Mouse (Mus musculus) forebrain, embryonic 15.5 days (tissue): Measurements from ENCODE around the gene Gm11985. TPM values are rescaled to one million over a fixed set of nuclear protein-coding genes. Genes with fewer than 3 reads are reported as not detected.

Experiments used
- ATAC-seq: fragments of 200-750 bp; cut with Nextera tagmentation; replicated peaks from 2 replicates; pipeline ENCODE4 v1.8.0; 2017; ENCODE audit warnings: mild to moderate bottlenecking, moderate TSS enrichment, moderate library complexity
- H3K27ac ChIP-seq: fragments of 300-500 bp; sonication (generic); replicated peaks from 2 replicates; pipeline ENCODE4 v1.5.1; 2015; ENCODE audit warnings: mild to moderate bottlenecking, inconsistent platforms
- H3K27me3 ChIP-seq: fragments of 300-500 bp; sonication (generic); 2 replicates; pipeline ENCODE4 v1.6.1; 2015; ENCODE audit warnings: inconsistent platforms
- H3K36me3 ChIP-seq: fragments of 300-500 bp; sonication (generic); 2 replicates; pipeline ENCODE4 v1.6.1; 2015; ENCODE audit warnings: mild to moderate bottlenecking, inconsistent platforms
- H3K4me1 ChIP-seq: fragments of 300-500 bp; sonication (generic); 2 replicates; pipeline ENCODE4 v1.6.1; 2015; ENCODE audit warnings: inconsistent platforms
- H3K4me2 ChIP-seq: fragments of 300-500 bp; sonication (generic); replicated peaks from 2 replicates; pipeline ENCODE4 v1.6.1; 2015; ENCODE audit warnings: mild to moderate bottlenecking, inconsistent platforms
- H3K4me3 ChIP-seq: fragments of 300-500 bp; sonication (generic); 2 replicates; pipeline ENCODE4 v1.5.1; 2015; ENCODE audit warnings: mild to moderate bottlenecking, inconsistent platforms
- H3K9ac ChIP-seq: fragments of 300-500 bp; sonication (generic); replicated peaks from 2 replicates; pipeline ENCODE4 v1.6.1; 2015; ENCODE audit warnings: mild to moderate bottlenecking, inconsistent platforms
- H3K9me3 ChIP-seq: fragments of 300-500 bp; sonication (generic); 2 replicates; pipeline ENCODE4 v1.6.1; 2016; ENCODE audit warnings: inconsistent platforms
- WGBS: fragments of 180-500 bp; shearing (Covaris S2); methylation state at CpG from one replicate; pipeline ENCODE4 v1.1.7; 2015; ENCODE audit warnings: mixed read lengths; 5-methylcytosine and 5-hydroxymethylcytosine counted together
- polyA plus RNA-seq: library from polyadenylated mRNA; unstranded; fragments of >200 nt; fragmentation: Nextera tagmentation; extraction: Ambion mirVana; gene quantifications from 2 replicates; pipeline ENCODE4 v1.2.1, GENCODE M21; 2015

Gm11985 gene
- polyA plus RNA-seq, 1 experiment from 2014 or later: not detected

- Histone ChIP-seq H3K9me3 (no peaks in the 10 kb centered on the region), H3K27ac (no peak overlapping the region), H3K27me3 (no peaks in the 10 kb centered on the region), H3K36me3 (no peaks in the 10 kb centered on the region), H3K4me1 (no peaks in the 10 kb centered on the region), H3K9ac (no peak overlapping the region), H3K4me2 (no peak overlapping the region), H3K4me3 (no peak overlapping the region)
- ATAC-seq: no peak
- WGBS: 92% methylated on average over 7 of the region's 7 CpGs
Measured at GRCm38 (mm10) chr11:7147945-7148344, 40.4 kb downstream of the Gm11985 start.

- WGBS: 95% methylated on average over 8 of the region's 8 CpGs
- no peak overlapping the region for H3K27ac ChIP-seq
- H3K4me3 ChIP-seq: no peak overlapping the region
- ATAC-seq: no peak
- H3K4me1 ChIP-seq: no peaks in the 10 kb centered on the region
- H3K36me3 ChIP-seq: no peaks in the 10 kb centered on the region
- no peaks in the 10 kb centered on the region for H3K27me3 ChIP-seq
- H3K9ac ChIP-seq: no peak overlapping the region
- no peaks in the 10 kb centered on the region for H3K9me3 ChIP-seq
- H3K4me2 ChIP-seq: no peak overlapping the region
Measured at GRCm38 (mm10) chr11:7147536-7147935, 40.8 kb downstream of the Gm11985 start.

- Histone ChIP-seq H3K27ac (no peak overlapping the region), H3K27me3 (no peaks in the 10 kb centered on the region), H3K4me2 (no peak overlapping the region), H3K36me3 (no peaks in the 10 kb centered on the region), H3K9ac (no peak overlapping the region), H3K9me3 (no peaks in the 10 kb centered on the region), H3K4me1 (no peaks in the 10 kb centered on the region), H3K4me3 (no peak overlapping the region)
- ATAC-seq: no peak
- 84% methylated on average over 4 of the region's 4 CpGs for WGBS
Measured at GRCm38 (mm10) chr11:7145221-7145620, 43.1 kb downstream of the Gm11985 start.

GRCm38 (mm10) chr11:7144369-7144768 is 44.0 kb downstream of the Gm11985 start:
- no peak overlapping the region for H3K9ac ChIP-seq
- 91% methylated on average over 11 of the region's 11 CpGs for WGBS

GRCm38 (mm10) chr11:7142725-7143124 is 45.6 kb downstream of the Gm11985 start:
- H3K4me1 ChIP-seq: no peaks in the 10 kb centered on the region
- H3K4me2 ChIP-seq: no peak overlapping the region
- WGBS: 53% methylated on average over 3 of the region's 3 CpGs
- H3K4me3 ChIP-seq: no peak overlapping the region
- no peak for ATAC-seq
- H3K36me3 ChIP-seq: no peaks in the 10 kb centered on the region
- H3K9me3 ChIP-seq: no peaks in the 10 kb centered on the region
- H3K9ac ChIP-seq: no peak overlapping the region
- H3K27me3 ChIP-seq: no peaks in the 10 kb centered on the region
- no peak overlapping the region for H3K27ac ChIP-seq

More at GRCm38 (mm10) chr11:7144369-7144768, 44.0 kb downstream of the Gm11985 start:
- no peaks in the 10 kb centered on the region for H3K9me3 ChIP-seq
- no peaks in the 10 kb centered on the region for H3K36me3 ChIP-seq
- no peak overlapping the region for H3K4me2 ChIP-seq
- no peak overlapping the region for H3K4me3 ChIP-seq
- no peaks in the 10 kb centered on the region for H3K27me3 ChIP-seq
- no peak overlapping the region for H3K27ac ChIP-seq
- ATAC-seq: no peak
- H3K4me1 ChIP-seq: no peaks in the 10 kb centered on the region

GRCm38 (mm10) chr11:7140449-7140848 is 47.9 kb downstream of the Gm11985 start:
- WGBS: 92% methylated on average over 3 of the region's 3 CpGs
- H3K4me3 ChIP-seq: no peak overlapping the region
- no peaks in the 10 kb centered on the region for H3K9me3 ChIP-seq
- no peaks in the 10 kb centered on the region for H3K4me1 ChIP-seq
- no peaks in the 10 kb centered on the region for H3K27me3 ChIP-seq
- no peak overlapping the region for H3K9ac ChIP-seq
- 0 out of 2 replicates have a peak, but pooled peaks have one; percentile 41 for ATAC-seq
- H3K27ac ChIP-seq: no peak overlapping the region
- H3K4me2 ChIP-seq: no peak overlapping the region
- H3K36me3 ChIP-seq: no peaks in the 10 kb centered on the region

- Histone ChIP-seq H3K9ac (no peak overlapping the region), H3K36me3 (no peaks in the 10 kb centered on the region), H3K4me1 (no peaks in the 10 kb centered on the region), H3K27me3 (no peaks in the 10 kb centered on the region), H3K4me2 (no peak overlapping the region), H3K27ac (no peak overlapping the region), H3K4me3 (no peak overlapping the region), H3K9me3 (no peaks in the 10 kb centered on the region)
- ATAC-seq: no peak
- 92% methylated on average over 8 of the region's 8 CpGs for WGBS
Measured at GRCm38 (mm10) chr11:7138370-7138769, 50.0 kb downstream of the Gm11985 start.

GRCm38 (mm10) chr11:7136246-7136855 is 52.0 kb downstream of the Gm11985 start:
- Histone ChIP-seq H3K4me2 (no peak overlapping the region), H3K9ac (no peak overlapping the region), H3K27ac (no peak overlapping the region), H3K9me3 (no peaks in the 10 kb centered on the region), H3K27me3 (no peaks in the 10 kb centered on the region), H3K36me3 (no peaks in the 10 kb centered on the region), H3K4me3 (no peak overlapping the region), H3K4me1 (no peaks in the 10 kb centered on the region)
- ATAC-seq: no peak
- 96% methylated on average over 5 of the region's 5 CpGs for WGBS

- Histone ChIP-seq H3K4me1 (no peaks in the 10 kb centered on the region), H3K27me3 (no peaks in the 10 kb centered on the region), H3K36me3 (no peaks in the 10 kb centered on the region), H3K27ac (no peak overlapping the region), H3K9ac (no peak overlapping the region), H3K9me3 (no peaks in the 10 kb centered on the region), H3K4me2 (no peak overlapping the region), H3K4me3 (no peak overlapping the region)
- 89% methylated on average over 9 of the region's 9 CpGs for whole genome bisulfite sequencing
- ATAC-seq: no peak
Measured at GRCm38 (mm10) chr11:7135763-7136162, 52.6 kb downstream of the Gm11985 start.

- no peaks in the 10 kb centered on the region for H3K4me1 ChIP-seq
- no peaks in the 10 kb centered on the region for H3K36me3 ChIP-seq
- 77% methylated on average over 6 of the region's 6 CpGs for WGBS
- H3K27ac ChIP-seq: no peak overlapping the region
- H3K27me3 ChIP-seq: no peaks in the 10 kb centered on the region
- no peak for ATAC-seq
- no peak overlapping the region for H3K4me3 ChIP-seq
- H3K4me2 ChIP-seq: no peak overlapping the region
- H3K9me3 ChIP-seq: no peaks in the 10 kb centered on the region
- H3K9ac ChIP-seq: no peak overlapping the region
Measured at GRCm38 (mm10) chr11:7135301-7135700, 53.1 kb downstream of the Gm11985 start.

- no peak overlapping the region for H3K27ac ChIP-seq
- H3K4me3 ChIP-seq: no peak overlapping the region
- H3K9me3 ChIP-seq: no peaks in the 10 kb centered on the region
- no peak overlapping the region for H3K9ac ChIP-seq
- no peaks in the 10 kb centered on the region for H3K4me1 ChIP-seq
- no peak for ATAC-seq
- WGBS: 84% methylated on average over 5 of the region's 5 CpGs
- no peak overlapping the region for H3K4me2 ChIP-seq
- no peaks in the 10 kb centered on the region for H3K36me3 ChIP-seq
- H3K27me3 ChIP-seq: no peaks in the 10 kb centered on the region
Measured at GRCm38 (mm10) chr11:7134319-7134718, 54.0 kb downstream of the Gm11985 start.

GRCm38 (mm10) chr11:7133736-7134135 is 54.6 kb downstream of the Gm11985 start:
- Histone ChIP-seq H3K27me3 (no peaks in the 10 kb centered on the region), H3K9ac (no peak overlapping the region), H3K4me3 (no peak overlapping the region), H3K36me3 (no peaks in the 10 kb centered on the region), H3K27ac (no peak overlapping the region), H3K4me1 (no peaks in the 10 kb centered on the region), H3K9me3 (no peaks in the 10 kb centered on the region), H3K4me2 (no peak overlapping the region)
- 92% methylated on average over 5 of the region's 5 CpGs for WGBS
- no peak for ATAC-seq
